Mouse (Mus musculus) ES-Bruce4 (cell line): ENCODE data around the gene Ttll5. TPM values are rescaled to one million over a fixed set of nuclear protein-coding genes. Genes with fewer than 3 reads are reported as not detected.

Source experiments
- H3K27ac ChIP-seq: 2 replicates; pipeline ENCODE4 v1.5.1; 2012; ENCODE audit warnings: low read length, inconsistent platforms; ENCODE audit not compliant: insufficient read depth
- H3K27me3 ChIP-seq: 2 replicates; pipeline ENCODE4 v1.6.1; 2012; ENCODE audit warnings: mild to moderate bottlenecking, low read length, inconsistent platforms; ENCODE audit not compliant: control insufficient read depth, poor library complexity, insufficient read depth, severe bottlenecking
- H3K36me3 ChIP-seq: 2 replicates; pipeline ENCODE4 v1.6.1; 2012; ENCODE audit warnings: inconsistent platforms, mild to moderate bottlenecking, low read length, moderate library complexity; ENCODE audit not compliant: control insufficient read depth, poor library complexity, insufficient read depth, severe bottlenecking
- H3K4me1 ChIP-seq: one replicate; pipeline ENCODE4 v1.8.1; 2011; ENCODE audit warnings: low read length; ENCODE audit not compliant: control insufficient read depth, insufficient read depth
- H3K4me3 ChIP-seq: 2 replicates; pipeline ENCODE4 v1.5.1; 2011; ENCODE audit warnings: low read depth, mild to moderate bottlenecking, low read length
- H3K9ac ChIP-seq: 2 replicates; pipeline ENCODE4 v1.6.1; 2012; ENCODE audit warnings: low read depth, mild to moderate bottlenecking, inconsistent platforms; ENCODE audit not compliant: poor library complexity, severe bottlenecking
- H3K9me3 ChIP-seq: replicated peaks from 2 replicates; pipeline ENCODE4 v1.6.1; 2012; ENCODE audit warnings: mild to moderate bottlenecking, low read length, inconsistent platforms; ENCODE audit not compliant: control insufficient read depth, poor library complexity, insufficient read depth, severe bottlenecking
- CTCF ChIP-seq: IDR thresholded peaks from one replicate; pipeline ENCODE4 v1.8.1; 2011; ENCODE audit warnings: low read depth, low read length
- EP300 ChIP-seq: IDR thresholded peaks from 2 replicates; pipeline ENCODE4 v1.6.1; 2011; ENCODE audit warnings: low read depth, low read length; ENCODE audit not compliant: insufficient read depth
- POLR2A ChIP-seq: IDR thresholded peaks from one replicate; pipeline ENCODE4 v1.8.1; 2011; ENCODE audit warnings: low read length; ENCODE audit not compliant: insufficient read depth
- polyA plus RNA-seq: library from polyadenylated mRNA; stranded (reverse); fragments of >200 nt; gene quantifications from 2 replicates; pipeline ENCODE4 v1.2.4, GENCODE M21; 2011; ENCODE audit warnings: low read depth; ENCODE audit not compliant: missing spikeins, insufficient read depth, insufficient read length

Gene Ttll5
- polyA plus RNA-seq, 1 experiment, result 19.4 TPM

GRCm38 (mm10) chr12:85956251-85956650 is 131.8 kb downstream of the Ttll5 start:
- Histone ChIP-seq H3K9ac (no peak overlapping the region), H3K36me3 (0 out of 2 replicates have a peak, but pooled peaks cover 2% of the 10 kb centered on the region), H3K27ac (no peak overlapping the region), H3K4me1 (no peaks in the 10 kb centered on the region), H3K9me3 (no peaks in the 10 kb centered on the region), H3K27me3 (no peaks in the 10 kb centered on the region), H3K4me3 (no peak overlapping the region)
- TF ChIP-seq EP300, result no peak
- no peak for TF ChIP-seq CTCF
- no peak for TF ChIP-seq POLR2A

- H3K9me3 ChIP-seq, result no peaks in the 10 kb centered on the region
- H3K27me3 ChIP-seq, result no peaks in the 10 kb centered on the region
- H3K27ac ChIP-seq, result no peak overlapping the region
- TF ChIP-seq POLR2A (no peak), EP300 (no peak), CTCF (no peak)
- H3K4me1 ChIP-seq, result no peaks in the 10 kb centered on the region
- no peaks in the 10 kb centered on the region for H3K36me3 ChIP-seq
- no peak overlapping the region for H3K4me3 ChIP-seq
- no peak overlapping the region for H3K9ac ChIP-seq
Observed at GRCm38 (mm10) chr12:85958460-85958859, 134.0 kb downstream of the Ttll5 start.

GRCm38 (mm10) chr12:85959822-85960501 is 135.5 kb downstream of the Ttll5 start:
- Histone ChIP-seq H3K27ac (no peak overlapping the region), H3K4me3 (no peak overlapping the region), H3K9ac (no peak overlapping the region), H3K4me1 (no peaks in the 10 kb centered on the region), H3K9me3 (no peaks in the 10 kb centered on the region), H3K27me3 (no peaks in the 10 kb centered on the region), H3K36me3 (no peaks in the 10 kb centered on the region)
- TF ChIP-seq CTCF (no peak), EP300 (no peak), POLR2A (no peak)

- Histone ChIP-seq H3K27ac (no peak overlapping the region), H3K9ac (no peak overlapping the region), H3K9me3 (no peaks in the 10 kb centered on the region), H3K27me3 (no peaks in the 10 kb centered on the region), H3K4me3 (no peak overlapping the region), H3K36me3 (no peaks in the 10 kb centered on the region), H3K4me1 (no peaks in the 10 kb centered on the region)
- no peak for TF ChIP-seq EP300
- TF ChIP-seq POLR2A, result no peak
- TF ChIP-seq CTCF, result no peak
Observed at GRCm38 (mm10) chr12:85960699-85961098, 136.2 kb downstream of the Ttll5 start.

- Histone ChIP-seq H3K4me3 (no peak overlapping the region), H3K36me3 (no peaks in the 10 kb centered on the region), H3K9me3 (no peaks in the 10 kb centered on the region), H3K27ac (no peak overlapping the region), H3K9ac (no peak overlapping the region), H3K27me3 (no peaks in the 10 kb centered on the region), H3K4me1 (no peaks in the 10 kb centered on the region)
- TF ChIP-seq POLR2A, result no peak
- no peak for TF ChIP-seq EP300
- TF ChIP-seq CTCF, result no peak
Observed at GRCm38 (mm10) chr12:85963160-85963559, 138.7 kb downstream of the Ttll5 start.

DNA sequence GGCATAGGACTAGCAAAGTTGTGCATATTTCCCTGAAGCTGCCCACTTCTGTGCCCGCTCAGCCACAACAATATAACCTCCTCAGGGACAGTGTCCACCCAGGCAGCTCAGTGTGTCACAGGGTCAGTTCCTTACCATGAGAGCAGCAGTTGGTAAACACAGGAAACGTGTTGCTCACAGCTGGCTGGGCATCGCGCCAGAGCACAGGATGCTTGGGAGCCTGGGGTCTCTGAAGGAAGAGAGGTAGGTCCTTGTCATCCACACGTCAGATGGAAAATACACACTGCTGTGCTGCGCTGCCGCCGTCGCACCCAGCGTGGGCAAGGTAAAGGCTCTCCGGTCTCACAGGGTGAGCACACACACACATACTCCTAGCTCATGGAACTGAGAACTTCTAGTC is 139.2 kb downstream of the Ttll5 start:
- no peak overlapping the region for H3K9ac ChIP-seq
- TF ChIP-seq CTCF (no peak), EP300 (no peak), POLR2A (no peak)
- no peaks in the 10 kb centered on the region for H3K27me3 ChIP-seq
- no peaks in the 10 kb centered on the region for H3K4me1 ChIP-seq
- H3K9me3 ChIP-seq, result no peaks in the 10 kb centered on the region
- H3K27ac ChIP-seq, result no peak overlapping the region
- H3K4me3 ChIP-seq, result no peak overlapping the region
- H3K36me3 ChIP-seq, result no peaks in the 10 kb centered on the region
